Mouse (Mus musculus) ES-E14 (cell line): Measurements from ENCODE around the gene Ttc22.

Source experiments
- CHD2 ChIP-seq: IDR thresholded peaks from 2 replicates; pipeline ENCODE4 v1.6.1; 2014; ENCODE audit warnings: mild to moderate bottlenecking, low read depth, low read length, inconsistent platforms
- HCFC1 ChIP-seq: IDR thresholded peaks from 2 replicates; pipeline ENCODE4 v1.6.1; 2012; ENCODE audit warnings: low read length, inconsistent platforms, borderline replicate concordance; ENCODE audit not compliant: insufficient read depth
- MAFK ChIP-seq: IDR thresholded peaks from 2 replicates; pipeline ENCODE4 v1.6.1; 2014; ENCODE audit warnings: mild to moderate bottlenecking, low read depth, low read length, inconsistent platforms; ENCODE audit not compliant: insufficient read depth

GRCm38 (mm10) chr4:106633281-106634085, 11.3 kb downstream of the Ttc22 start:
- TF ChIP-seq CHD2 (no peak), MAFK (no peak), HCFC1 (no peak)
